Mouse (Mus musculus) splenic B cell, adult 2 months (primary cell): Measurements from ENCODE around the gene Cdcp1.

Source experiments
- DNase-seq: peaks from one replicate; pipeline ENCODE4 v3.0.0-alpha.2; 2011; ENCODE audit warnings: low read depth, low spot score
- H3K27me3 ChIP-seq: 2 replicates; pipeline ENCODE4 v1.6.1; 2012; ENCODE audit warnings: mild to moderate bottlenecking, low read length, moderate library complexity, mixed read lengths; ENCODE audit not compliant: control insufficient read depth, poor library complexity, insufficient read depth, severe bottlenecking
- H3K36me3 ChIP-seq: 2 replicates; pipeline ENCODE4 v1.6.1; 2012; ENCODE audit warnings: mild to moderate bottlenecking, low read length, moderate library complexity, mixed read lengths; ENCODE audit not compliant: control insufficient read depth, poor library complexity, insufficient read depth, severe bottlenecking

Cdcp1 gene

DNA sequence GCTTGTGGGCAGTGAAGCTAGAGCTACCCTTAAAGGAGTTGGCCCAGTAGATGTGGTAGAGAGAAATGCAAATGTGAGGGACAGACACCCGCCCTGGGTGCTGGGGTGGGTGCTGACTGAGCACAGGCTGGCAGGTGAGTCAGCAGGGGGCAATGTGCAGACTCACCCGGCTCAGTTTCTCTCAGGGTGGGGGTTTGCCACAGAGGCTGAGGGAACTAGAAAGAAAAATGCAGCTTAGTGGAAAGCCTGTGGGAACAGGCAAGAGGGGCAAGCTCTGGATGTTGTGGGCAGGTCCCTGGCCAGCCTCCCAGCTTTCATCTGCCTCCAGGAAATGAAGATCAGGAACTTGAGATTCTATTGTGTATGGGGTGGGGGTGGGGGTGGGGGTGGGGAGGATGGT lies 21.9 kb upstream of the Cdcp1 start:
- no peak for DNase-seq
- no peaks in the 10 kb centered on the region for H3K36me3 ChIP-seq
- no peaks in the 10 kb centered on the region for H3K27me3 ChIP-seq

DNA sequence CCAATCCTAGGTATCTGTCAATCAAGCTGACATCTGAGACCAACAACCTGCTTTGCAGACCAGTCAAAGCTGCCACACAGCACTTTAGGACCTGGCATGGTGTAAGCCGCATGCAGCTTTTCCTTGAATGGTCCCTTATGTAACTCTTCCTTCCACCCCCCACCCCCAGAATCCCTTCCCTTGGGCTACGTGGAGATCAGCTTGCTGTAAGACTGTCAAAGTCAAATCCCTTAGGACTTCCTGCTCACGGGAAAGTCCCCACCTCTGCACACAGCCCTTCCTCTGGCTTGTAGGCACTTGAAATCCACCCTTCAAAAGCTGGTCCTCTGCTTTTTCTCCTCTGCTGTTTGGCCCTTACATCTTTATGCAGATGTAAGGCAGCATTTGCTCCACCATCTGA lies 19.8 kb upstream of the Cdcp1 start:
- no peaks in the 10 kb centered on the region for H3K27me3 ChIP-seq
- DNase-seq, result no peak
- H3K36me3 ChIP-seq, result no peaks in the 10 kb centered on the region

- no peak for DNase-seq
- H3K36me3 ChIP-seq, result no peaks in the 10 kb centered on the region
- no peaks in the 10 kb centered on the region for H3K27me3 ChIP-seq
Measured at GRCm38 (mm10) chr9:123229826-123230225, 14.0 kb upstream of the Cdcp1 start.

DNA sequence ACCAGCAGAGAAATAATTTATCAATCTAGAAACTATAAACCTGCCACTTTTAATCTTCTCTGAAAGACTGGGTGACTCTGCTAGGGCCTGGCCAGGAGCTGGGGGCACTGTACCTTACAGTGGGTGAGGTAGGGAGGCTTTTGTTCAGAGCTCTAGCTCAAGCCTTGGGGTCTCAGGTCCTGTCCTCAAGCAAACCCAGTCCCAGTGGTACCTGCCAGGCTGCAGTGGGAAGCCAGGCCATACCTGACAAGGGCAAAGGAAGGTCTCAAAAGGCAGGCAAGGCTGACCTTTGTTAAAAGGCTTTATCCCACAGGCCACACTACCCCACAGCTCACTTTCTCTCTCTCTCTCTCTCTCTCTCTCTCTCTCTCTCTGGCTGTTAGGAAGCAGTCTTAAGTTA lies 12.8 kb upstream of the Cdcp1 start:
- H3K27me3 ChIP-seq, result no peaks in the 10 kb centered on the region
- no peaks in the 10 kb centered on the region for H3K36me3 ChIP-seq
- DNase-seq, result no peak

DNA sequence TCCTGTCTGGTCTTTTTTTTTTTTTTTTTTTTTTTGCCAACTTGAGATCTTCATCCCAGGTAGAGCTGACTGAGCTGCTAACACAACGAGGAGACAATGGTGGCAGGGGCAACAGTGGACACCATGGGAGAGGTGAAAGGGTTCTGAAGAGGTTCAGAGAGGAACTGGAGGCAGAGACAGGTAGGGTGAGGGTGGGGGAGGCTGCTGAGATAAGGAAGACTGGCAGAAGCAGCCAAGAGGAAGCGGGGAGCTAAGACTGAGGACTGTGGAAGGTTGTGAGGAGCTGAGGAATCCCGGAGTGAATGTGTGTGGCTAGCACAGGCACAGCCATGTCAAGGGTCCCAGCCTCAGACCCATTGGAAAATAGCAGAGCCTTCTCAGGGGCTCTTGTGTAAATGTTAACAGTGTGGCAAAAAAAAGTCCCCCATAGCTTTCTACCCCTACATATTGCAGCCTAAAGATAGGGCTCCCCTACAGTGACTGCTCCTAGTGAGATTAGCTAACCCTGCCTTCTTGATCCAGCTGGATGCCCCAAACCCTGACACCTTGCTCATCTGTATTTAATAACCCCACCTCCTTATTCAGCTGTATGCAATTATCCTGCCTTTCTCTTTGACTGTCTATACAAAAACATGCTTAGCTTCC lies 11.4 kb upstream of the Cdcp1 start:
- Histone ChIP-seq H3K36me3 (no peaks in the 10 kb centered on the region), H3K27me3 (no peaks in the 10 kb centered on the region)
- DNase-seq, result no peak

DNA sequence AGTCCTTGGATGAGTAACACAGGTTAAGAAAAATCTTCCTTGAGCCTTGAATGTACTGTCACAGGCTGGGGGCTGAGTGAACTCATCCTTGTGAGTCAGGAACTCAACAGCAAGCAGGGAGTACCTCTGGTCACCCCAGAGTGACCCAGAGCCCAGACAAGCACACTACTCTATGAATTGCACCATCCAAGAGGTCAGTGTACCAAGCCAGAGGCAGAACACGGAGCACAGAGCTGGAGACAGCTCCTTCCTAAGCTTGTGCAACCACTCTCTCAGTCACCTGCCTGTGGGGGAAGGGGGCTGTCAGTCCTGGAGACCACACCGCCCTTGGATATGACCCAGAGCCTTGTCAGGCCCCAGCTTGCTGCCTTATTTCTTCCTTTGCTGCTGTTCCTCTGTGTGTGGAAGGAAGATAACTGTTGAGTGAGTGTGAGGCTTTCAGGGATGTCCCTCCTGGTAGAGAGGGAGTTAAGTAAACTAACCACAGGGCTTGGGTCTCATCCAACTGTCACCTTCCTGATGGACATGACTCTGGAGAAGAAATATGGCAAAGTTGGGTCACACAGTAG lies 9.1 kb upstream of the Cdcp1 start:
- DNase-seq, result no peak
- Histone ChIP-seq H3K27me3 (no peaks in the 10 kb centered on the region), H3K36me3 (no peaks in the 10 kb centered on the region)

GRCm38 (mm10) chr9:123219826-123220225 lies 4.0 kb upstream of the Cdcp1 start:
- Histone ChIP-seq H3K27me3 (no peaks in the 10 kb centered on the region), H3K36me3 (no peaks in the 10 kb centered on the region)
- DNase-seq, result no peak

DNA sequence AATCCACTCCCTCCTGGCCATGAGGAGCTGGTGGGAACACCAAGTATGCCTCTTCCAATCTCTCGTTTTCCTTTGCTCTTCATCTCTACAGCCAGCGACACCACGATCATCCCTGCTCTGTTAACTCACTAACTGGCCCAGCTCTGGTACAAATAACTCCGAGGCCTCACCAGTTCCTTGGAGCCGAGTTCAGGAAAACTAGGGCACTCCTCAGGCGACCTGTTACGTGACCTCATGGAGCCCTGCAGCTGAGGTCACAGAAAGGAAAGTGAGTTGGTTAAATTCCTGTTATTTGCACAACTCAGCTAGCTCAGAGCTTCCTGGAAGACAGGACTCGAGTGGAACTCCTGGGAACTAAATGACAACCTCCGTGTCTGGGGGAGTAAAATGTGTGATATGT lies 2.5 kb downstream of the Cdcp1 start:
- no peaks in the 10 kb centered on the region for H3K27me3 ChIP-seq
- H3K36me3 ChIP-seq, result no peaks in the 10 kb centered on the region
- no peak for DNase-seq

DNA sequence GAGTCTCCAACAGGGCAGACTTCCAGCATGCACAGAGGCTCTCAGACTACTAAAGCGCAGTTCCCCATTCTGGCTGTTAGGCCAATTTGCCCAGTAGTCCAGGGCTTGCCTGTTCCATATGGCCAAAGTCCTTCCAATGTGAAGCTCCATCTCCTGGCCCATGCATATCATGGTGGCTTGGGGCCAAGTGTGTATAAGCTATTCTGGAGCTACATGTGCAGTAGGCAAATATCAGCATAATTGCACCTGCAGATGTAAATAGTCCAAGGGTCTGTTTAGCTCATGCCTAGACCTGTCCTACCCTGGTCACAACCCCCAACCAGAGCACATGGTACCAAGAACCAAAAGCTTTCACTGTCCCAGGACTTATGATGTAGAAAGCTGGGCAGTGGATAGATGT lies 7.9 kb downstream of the Cdcp1 start:
- no peaks in the 10 kb centered on the region for H3K36me3 ChIP-seq
- no peak for DNase-seq

DNA sequence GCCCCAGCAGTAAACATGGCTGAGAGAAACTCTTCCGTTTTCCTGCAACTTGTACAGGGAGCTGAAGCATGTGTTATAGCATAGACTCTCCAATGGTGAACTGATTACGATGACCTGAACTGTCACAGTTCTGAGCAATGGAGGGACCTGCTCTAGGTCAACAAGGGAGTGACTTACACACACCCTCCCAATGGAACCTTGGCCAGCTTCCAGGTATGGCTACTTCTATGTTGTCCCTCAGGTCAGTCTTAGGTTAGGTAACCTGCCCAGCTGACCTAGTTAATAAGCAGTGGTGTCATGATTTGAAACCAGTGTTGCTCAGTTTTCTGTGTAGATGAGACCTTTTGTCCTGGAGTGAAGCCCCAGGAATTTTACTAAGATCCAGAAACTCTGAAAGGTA lies 8.9 kb downstream of the Cdcp1 start:
- no peaks in the 10 kb centered on the region for H3K27me3 ChIP-seq
- DNase-seq, result no peak
- no peaks in the 10 kb centered on the region for H3K36me3 ChIP-seq

More for the DNA sequence above, 7.9 kb downstream of the Cdcp1 start:
- no peaks in the 10 kb centered on the region for H3K27me3 ChIP-seq

DNA sequence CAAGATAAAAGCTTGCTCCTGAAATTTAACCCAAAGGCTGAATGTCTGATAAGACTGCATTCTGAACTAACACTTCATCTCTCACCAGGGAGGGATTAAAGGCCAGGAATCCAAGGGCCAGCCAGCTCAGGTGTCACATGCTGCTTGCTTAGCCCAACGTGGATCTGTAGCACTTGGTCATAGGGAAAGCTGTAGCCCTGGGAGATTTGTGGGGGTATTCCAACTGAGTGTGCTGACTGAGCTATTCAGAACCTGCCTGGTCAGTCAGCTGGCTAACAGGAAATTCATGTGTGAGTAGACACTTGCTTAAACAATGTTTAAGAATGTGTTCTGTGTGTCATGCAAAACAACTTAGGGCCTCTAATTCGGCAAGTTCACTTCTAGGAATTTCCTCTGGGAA lies 9.3 kb downstream of the Cdcp1 start:
- DNase-seq, result no peak
- Histone ChIP-seq H3K27me3 (no peaks in the 10 kb centered on the region), H3K36me3 (no peaks in the 10 kb centered on the region)

GRCm38 (mm10) chr9:123200116-123200515 lies 15.7 kb downstream of the Cdcp1 start:
- DNase-seq, result no peak
- no peaks in the 10 kb centered on the region for H3K27me3 ChIP-seq
- no peaks in the 10 kb centered on the region for H3K36me3 ChIP-seq

DNA sequence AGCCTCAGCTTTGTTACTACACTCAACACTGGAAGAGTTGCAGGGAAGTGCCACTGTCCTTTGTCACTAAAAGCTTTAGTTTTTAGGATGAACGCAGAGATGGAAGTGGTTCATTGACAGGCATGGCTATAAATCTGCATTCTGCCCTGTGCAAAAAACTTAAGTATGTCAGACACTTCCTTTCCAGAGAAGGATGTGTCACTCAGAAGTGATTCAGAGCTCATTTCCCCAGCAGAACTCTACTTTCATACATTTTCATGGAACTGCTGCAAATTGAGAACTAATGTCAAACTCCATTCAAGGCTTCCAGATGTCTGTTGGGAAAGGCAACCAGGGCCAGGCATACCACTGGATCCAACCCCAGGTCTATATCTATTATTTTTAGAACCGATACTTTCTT lies 27.6 kb downstream of the Cdcp1 start:
- Histone ChIP-seq H3K27me3 (no peaks in the 10 kb centered on the region), H3K36me3 (no peaks in the 10 kb centered on the region)
- DNase-seq, result no peak

- Histone ChIP-seq H3K36me3 (no peaks in the 10 kb centered on the region), H3K27me3 (no peaks in the 10 kb centered on the region)
- no peak for DNase-seq
Measured at GRCm38 (mm10) chr9:123187589-123187988, 28.2 kb downstream of the Cdcp1 start.

DNA sequence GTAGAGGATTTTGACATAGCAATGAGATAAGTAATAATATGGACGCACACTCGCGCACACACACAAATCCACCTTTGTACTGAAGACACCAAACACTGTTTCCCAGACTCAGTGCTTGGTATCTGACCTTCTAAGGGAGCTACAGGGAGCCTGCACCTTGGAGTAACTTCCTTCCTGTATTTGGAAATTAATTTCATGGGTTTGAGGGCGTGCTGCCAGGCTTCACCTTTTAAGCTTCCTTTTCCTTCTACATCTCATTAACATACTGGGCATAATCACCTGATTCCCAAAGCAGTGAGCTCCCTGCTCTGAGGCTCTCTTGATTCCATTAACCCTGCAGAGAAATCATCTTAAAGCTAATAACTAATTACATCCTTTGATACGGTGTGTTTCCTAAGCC lies 29.7 kb downstream of the Cdcp1 start:
- H3K36me3 ChIP-seq, result no peaks in the 10 kb centered on the region
- DNase-seq, result no peak
- H3K27me3 ChIP-seq, result no peaks in the 10 kb centered on the region

GRCm38 (mm10) chr9:123185546-123185945 lies 30.3 kb downstream of the Cdcp1 start:
- Histone ChIP-seq H3K27me3 (no peaks in the 10 kb centered on the region), H3K36me3 (no peaks in the 10 kb centered on the region)
- no peak for DNase-seq
